Mouse (Mus musculus): ENCODE measurements at regions not wholly inside any gene's neighbourhood (a gene's known extent, or its start where the extent isn't known, plus 50 kb on each side); places are given as distances from the start of the nearest gene placed in this dataset.

GRCm38 (mm10) chr1:107767198-107767947 lies 177.6 kb downstream of the Serpinb8 start (continued):
- no peak for TF ChIP-seq CHD2 (IDR thresholded peaks at IDR 0.05; ENCODE audit: low read length)

- no peak overlapping the region for H3K27ac ChIP-seq (ENCODE audit: insufficient read depth, low read depth)
- no peak overlapping the region for H3K4me3 ChIP-seq (replicated peaks in 1 of 3; ENCODE audit: low read depth in 2 of 3, low read length in 2 of 3, poor library complexity in 1 of 3)
- peaks cover 2% of the 10 kb centered on the region in 2 experiments; a peak in 3 of 4 replicates for H3K4me1 ChIP-seq (ENCODE audit: control insufficient read depth in 1 of 2, insufficient read depth in 2 of 2)
- H3K36me3 ChIP-seq (replicated peaks in 1 of 2; ENCODE audit: control insufficient read depth in 1 of 2, insufficient read depth in 1 of 2, low read length in 1 of 2): no peaks in the 10 kb centered on the region
- in situ Hi-C loops (cut with MboI; ENCODE audit: low pct_ligation_motif_present, low pct_unique_long_range_greater_than_20kb, low sequenced_read_pairs): no loop called here
- H3K9ac ChIP-seq (ENCODE audit: insufficient read depth, low read depth): no peak overlapping the region
- DNase-seq (ENCODE audit: extremely low read depth): no peak
- TF ChIP-seq E2F4 (IDR thresholded peaks at IDR 0.05; ENCODE audit: insufficient replicate concordance, low read depth, low read length): no peak
- TF ChIP-seq NELFE (IDR thresholded peaks at IDR 0.05; ENCODE audit: low read depth, low read length): no peak
- no peak for TF ChIP-seq TBP (conservative IDR thresholded peaks at IDR 0.05; ENCODE audit: low read depth, low read length)
- no peak for TF ChIP-seq ETS1 (conservative IDR thresholded peaks at IDR 0.05; ENCODE audit: low read depth, low read length)
- no peak for TF ChIP-seq RAD21 (IDR thresholded peaks at IDR 0.05; ENCODE audit: low read depth, low read length)
- no peak for TF ChIP-seq SMC3 (IDR thresholded peaks at IDR 0.05; ENCODE audit: low read depth, low read length)
- TF ChIP-seq ZNF384 (IDR thresholded peaks at IDR 0.05; ENCODE audit: low read depth, low read length): no peak
- no peak for TF ChIP-seq ZKSCAN1 (IDR thresholded peaks at IDR 0.05; ENCODE audit: borderline replicate concordance, low read depth, low read length)
- TF ChIP-seq JUN (IDR thresholded peaks at IDR 0.05; ENCODE audit: insufficient read depth, low read depth, low read length): no peak
- no peak for TF ChIP-seq USF1 (IDR thresholded peaks at IDR 0.05; ENCODE audit: low read depth, low read length)
- TF ChIP-seq IRF4 (IDR thresholded peaks at IDR 0.05; ENCODE audit: low read depth, low read length): no peak
- no peak for TF ChIP-seq MAZ (IDR thresholded peaks at IDR 0.05; ENCODE audit: low read depth, low read length)
- TF ChIP-seq TCF12 (IDR thresholded peaks at IDR 0.05; ENCODE audit: low read depth, low read length): no peak
- TF ChIP-seq POLR2A (IDR thresholded peaks at IDR 0.05; ENCODE audit: low read depth, low read length): no peak
- dilution Hi-C loops (cut with MboI; ENCODE audit: extremely low pct_ligation_motif_present, extremely low pct_unique_long_range_greater_than_20kb, low sequenced_read_pairs): no loop called here
- no peaks in the 10 kb centered on the region for H3K79me2 ChIP-seq (replicated peaks; ENCODE audit: control insufficient read depth, extremely low read depth, insufficient read depth, poor library complexity, severe bottlenecking)
- no peaks in the 10 kb centered on the region for H3K9me3 ChIP-seq (replicated peaks; ENCODE audit: low read length)
- no peak overlapping the region for H3K4me2 ChIP-seq (ENCODE audit: insufficient read depth, low read depth, poor library complexity, severe bottlenecking)
- no peaks in the 10 kb centered on the region for H3K27me3 ChIP-seq (replicated peaks)
Observed at GRCm38 (mm10) chr1:107772967-107773366, 183.2 kb downstream of the Serpinb8 start.

- H3K9me3 ChIP-seq (replicated peaks; ENCODE audit: low read length): no peaks in the 10 kb centered on the region
- no peaks in the 10 kb centered on the region for H3K36me3 ChIP-seq (replicated peaks in 1 of 2; ENCODE audit: control insufficient read depth in 1 of 2, insufficient read depth in 1 of 2, low read length in 1 of 2)
- no peak overlapping the region for H3K4me2 ChIP-seq (ENCODE audit: insufficient read depth, low read depth, poor library complexity, severe bottlenecking)
- H3K4me3 ChIP-seq (replicated peaks in 1 of 3; ENCODE audit: low read depth in 2 of 3, low read length in 2 of 3, poor library complexity in 1 of 3): no peak overlapping the region
- DNase-seq (ENCODE audit: extremely low read depth): no peak
- dilution Hi-C loops (cut with MboI; ENCODE audit: extremely low pct_ligation_motif_present, extremely low pct_unique_long_range_greater_than_20kb, low sequenced_read_pairs): no loop called here
- H3K27ac ChIP-seq (ENCODE audit: insufficient read depth, low read depth): no peak overlapping the region
- H3K9ac ChIP-seq (ENCODE audit: insufficient read depth, low read depth): no peak overlapping the region
- in situ Hi-C loops (cut with MboI; ENCODE audit: low pct_ligation_motif_present, low pct_unique_long_range_greater_than_20kb, low sequenced_read_pairs): no loop called here
- H3K4me1 ChIP-seq (ENCODE audit: control insufficient read depth in 1 of 2, insufficient read depth in 2 of 2): peaks cover 8 to 22% of the 10 kb centered on the region in 2 experiments; a peak in 3 of 4 replicates
- no peaks in the 10 kb centered on the region for H3K27me3 ChIP-seq (replicated peaks)
- H3K79me2 ChIP-seq (replicated peaks; ENCODE audit: control insufficient read depth, extremely low read depth, insufficient read depth, poor library complexity, severe bottlenecking): no peaks in the 10 kb centered on the region
- TF ChIP-seq POLR2AphosphoS2 (IDR thresholded peaks at IDR 0.05; ENCODE audit: low read depth, low read length) (no peak), MEF2A (IDR thresholded peaks at IDR 0.05; ENCODE audit: borderline replicate concordance, low read depth, low read length) (no peak), ZNF384 (IDR thresholded peaks at IDR 0.05; ENCODE audit: low read depth, low read length) (no peak), E2F4 (IDR thresholded peaks at IDR 0.05; ENCODE audit: insufficient replicate concordance, low read depth, low read length) (no peak), RCOR1 (conservative IDR thresholded peaks at IDR 0.05; ENCODE audit: low read depth, low read length) (no peak), EP300 (IDR thresholded peaks at IDR 0.05; ENCODE audit: low read length) (no peak), IRF4 (IDR thresholded peaks at IDR 0.05; ENCODE audit: low read depth, low read length) (no peak), JUND (conservative IDR thresholded peaks at IDR 0.05; ENCODE audit: low read depth, low read length) (no peak), CTCF (conservative IDR thresholded peaks at IDR 0.05 in 1 of 2, IDR thresholded peaks at IDR 0.05 in 1 of 2; ENCODE audit: low read depth in 2 of 2, low read length in 2 of 2) (no peak)
Observed at GRCm38 (mm10) chr1:107783079-107783478, 193.3 kb downstream of the Serpinb8 start.
